Mouse (Mus musculus): ENCODE results near the gene Efcab3.

DNA sequence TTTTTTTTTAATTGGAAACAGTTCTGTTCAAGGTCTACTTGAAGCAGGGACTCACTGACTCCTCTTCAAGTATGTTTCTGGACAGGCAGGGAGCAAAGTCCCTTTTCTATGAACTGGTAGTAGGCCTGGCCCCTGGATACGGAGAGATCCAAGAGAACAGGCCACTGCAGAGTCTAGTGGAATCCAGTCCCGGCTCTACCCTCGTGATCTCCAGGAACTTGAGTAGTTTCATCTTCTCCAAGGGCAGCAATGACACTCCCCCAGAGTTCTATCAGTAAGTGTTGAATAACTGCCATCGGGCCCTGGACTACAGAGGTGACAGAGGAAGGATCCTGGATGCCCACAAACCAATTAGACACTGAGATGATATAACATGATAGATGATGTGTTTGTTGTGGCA lies 92.5 kb downstream of the Efcab3 start:
- TF ChIP-seq CTCF (IDR thresholded peaks at IDR 0.05) (no peak), EP300 (IDR thresholded peaks at IDR 0.05; ENCODE audit: insufficient read depth, low read depth, low read length) (no peak)

All from heart, adult 2 months (tissue).